17 mouse cellular contexts compared by ENCODE assay signal in genomic region chr8:109373977-109374376, GRCm38 (mm10).
"Had no signal": no experiment of that assay in that cellular context is flagged by ENCODE, and none has a peak within 500 bp of the region (broad histone marks: within the 10 kb centered on the region; RNA-seq: fewer than 3 reads in every experiment).

No protein-coding gene starts in this region.

- H3K27me3 ChIP-seq: liver, embryonic 12.5 days; liver, embryonic 15.5 days; lung, embryonic 15.5 days had no signal

- H3K27ac ChIP-seq: kidney, postnatal 0 days; liver, embryonic 12.5 days; liver, embryonic 15.5 days; lung, embryonic 15.5 days had no signal

- H3K4me1 ChIP-seq: liver, embryonic 12.5 days; liver, embryonic 15.5 days; lung, embryonic 15.5 days had no signal

- H3K9ac ChIP-seq: liver, embryonic 12.5 days; liver, embryonic 15.5 days; lung, embryonic 15.5 days had no signal

- DNase-seq: kidney, adult 2 months; kidney, postnatal 25 days; lung, adult 18-20 months; lung, postnatal 14 days; lung, postnatal 4 days; midbrain, embryonic 14.5 days; right cerebral cortex, adult 18-20 months; right cerebral cortex, postnatal 14 days; right cerebral cortex, postnatal 4 days; spleen, adult 18-20 months; thymus, adult 18-20 months; thymus, postnatal 36 days had no signal

- H3K9me3 ChIP-seq: liver, embryonic 12.5 days; liver, embryonic 15.5 days; lung, embryonic 15.5 days had no signal

- H3K4me3 ChIP-seq: liver, embryonic 12.5 days; liver, embryonic 15.5 days; lung, embryonic 15.5 days had no signal

- ATAC-seq: liver, embryonic 12.5 days had no signal

- H3K36me3 ChIP-seq: liver, embryonic 12.5 days; liver, embryonic 15.5 days; lung, embryonic 15.5 days had no signal

- H3K4me2 ChIP-seq: liver, embryonic 12.5 days; liver, embryonic 15.5 days; lung, embryonic 15.5 days; midbrain, embryonic 11.5 days had no signal
